Mouse (Mus musculus) limb, embryonic 15.5 days (tissue): ENCODE measurements around the gene Runx2. TPM values are rescaled to one million over a fixed set of nuclear protein-coding genes. Genes with fewer than 3 reads are reported as not detected.

Experiments
- ATAC-seq: fragments of 200-750 bp; cut with Nextera tagmentation; 2 replicates; pipeline ENCODE4 v1.8.0; 2017; ENCODE audit warnings: low read depth, moderate TSS enrichment; ENCODE audit not compliant: insufficient number of reproducible peaks, low FRiP score, low TSS enrichment
- H3K27ac ChIP-seq: fragments of 300-500 bp; sonication (generic); 2 replicates; pipeline ENCODE4 v1.5.1; 2015; ENCODE audit warnings: moderate library complexity, mild to moderate bottlenecking, inconsistent platforms
- H3K27me3 ChIP-seq: fragments of 300-500 bp; sonication (generic); 2 replicates; pipeline ENCODE4 v1.6.1; 2015; ENCODE audit warnings: inconsistent platforms
- H3K36me3 ChIP-seq: fragments of 300-500 bp; sonication (generic); 2 replicates; pipeline ENCODE4 v1.6.1; 2015; ENCODE audit warnings: inconsistent platforms
- H3K4me1 ChIP-seq: fragments of 300-500 bp; sonication (generic); 2 replicates; pipeline ENCODE4 v1.6.1; 2015; ENCODE audit warnings: inconsistent platforms
- H3K4me2 ChIP-seq: fragments of 300-500 bp; sonication (generic); 2 replicates; pipeline ENCODE4 v1.6.1; 2015; ENCODE audit warnings: mild to moderate bottlenecking, inconsistent platforms
- H3K4me3 ChIP-seq: fragments of 300-500 bp; sonication (generic); 2 replicates; pipeline ENCODE4 v1.5.1; 2015; ENCODE audit warnings: mild to moderate bottlenecking, inconsistent platforms
- H3K9ac ChIP-seq: fragments of 300-500 bp; sonication (generic); 2 replicates; pipeline ENCODE4 v1.6.1; 2015; ENCODE audit warnings: inconsistent platforms
- H3K9me3 ChIP-seq: fragments of 300-500 bp; sonication (generic); 2 replicates; pipeline ENCODE4 v1.6.1; 2016; ENCODE audit warnings: inconsistent platforms
- WGBS: fragments of 180-500 bp; shearing (Covaris S2); methylation state at CpG from one replicate; pipeline ENCODE4 v1.1.7; 2015; 5-methylcytosine and 5-hydroxymethylcytosine counted together
- polyA plus RNA-seq: library from polyadenylated mRNA; unstranded; fragments of >200 nt; fragmentation: Nextera tagmentation; extraction: Ambion mirVana; gene quantifications from 2 replicates; pipeline ENCODE4 v1.2.1, GENCODE M21; 2015

The Runx2 gene
- polyA plus RNA-seq = 13.1 and 17.7 TPM in 2 replicates

DNA sequence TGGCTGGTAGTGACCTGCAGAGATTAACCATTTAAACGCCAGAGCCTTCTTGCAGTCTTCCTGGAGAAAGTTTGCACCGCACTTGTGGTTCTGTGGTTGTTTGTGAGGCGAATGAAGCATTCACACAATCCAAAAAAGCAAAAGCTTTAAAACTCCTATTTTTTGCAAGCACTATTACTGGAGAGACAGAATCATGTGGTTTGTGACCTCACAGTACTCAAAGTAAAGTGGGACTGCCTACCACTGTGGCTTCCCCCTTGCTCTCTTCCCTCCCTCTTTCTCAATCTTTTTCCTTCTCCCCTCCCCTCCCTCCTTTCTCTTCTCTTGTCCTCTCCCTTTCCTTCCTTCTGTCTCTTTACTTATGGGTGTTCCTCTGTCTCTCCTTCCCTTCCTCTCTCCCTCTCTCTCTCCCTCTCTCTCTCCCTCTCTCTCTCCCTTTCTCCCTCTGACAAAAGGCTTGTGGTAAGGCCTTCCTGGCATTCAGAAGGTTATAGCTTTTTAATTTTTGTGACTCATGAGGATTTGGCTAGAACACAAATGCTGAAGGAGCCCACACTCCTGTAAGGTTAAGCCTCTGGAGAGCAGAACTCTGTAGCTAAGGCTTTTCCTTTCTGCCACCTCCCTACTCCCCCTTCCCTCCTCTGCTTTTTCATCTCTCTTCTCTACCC lies at the start of gene Runx2:
Runx2 (minus strand) TSS at position 290 of the 668 bp plus-strand sequence.
- WGBS = 47% methylated on average over 3 of the region's 3 CpGs
- Histone ChIP-seq H3K4me2 (peak within 1 kb of the TSS; percentile 3; the same call in 1 of the 2 replicates), H3K4me1 (no peaks in the 10 kb centered on the region), H3K9ac (no peak within 1 kb of the TSS), H3K36me3 (no peaks in the 10 kb centered on the region), H3K9me3 (no peaks in the 10 kb centered on the region), H3K4me3 (peak within 1 kb of the TSS; percentile 23), H3K27me3 (no peaks in the 10 kb centered on the region), H3K27ac (no peak within 1 kb of the TSS; the same call in 1 of the 2 replicates)
- 0 out of 2 replicates have a peak, but pooled peaks have one; percentile 30 for ATAC-seq

- H3K9ac ChIP-seq = no peak overlapping the region
These were observed 48.6 kb upstream of the Runx2 start for GRCm38 (mm10) chr17:44863165-44863564.

DNA sequence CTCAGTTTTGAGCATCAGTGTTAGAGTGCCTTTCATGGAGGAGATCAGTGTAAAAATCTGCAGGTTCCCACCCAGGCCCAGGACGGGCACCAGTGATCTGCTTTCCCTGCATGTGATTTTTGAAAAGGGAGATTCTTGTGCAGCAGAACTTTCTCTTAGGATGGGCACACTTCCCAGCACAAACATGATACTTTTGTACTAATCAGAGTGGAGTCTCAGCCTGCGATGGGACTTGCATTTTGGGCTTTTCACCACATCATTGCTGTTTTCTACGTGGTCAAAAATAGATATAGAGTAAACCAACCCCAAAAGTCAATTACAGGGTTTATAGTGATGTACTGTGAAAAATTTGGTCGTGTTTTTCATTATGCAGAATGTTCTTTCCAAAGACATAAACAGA lies 27.6 kb upstream of the Runx2 start:
- H3K27me3 ChIP-seq = no peaks in the 10 kb centered on the region
- H3K4me1 ChIP-seq = no peaks in the 10 kb centered on the region
- H3K36me3 ChIP-seq = no peaks in the 10 kb centered on the region
- ATAC-seq = no peak
- no peak overlapping the region for H3K27ac ChIP-seq
- H3K9me3 ChIP-seq = no peaks in the 10 kb centered on the region
- no peak overlapping the region for H3K4me3 ChIP-seq
- no peak overlapping the region for H3K4me2 ChIP-seq
- no peak overlapping the region for H3K9ac ChIP-seq
- WGBS = 39% methylated on average over 4 of the region's 4 CpGs

More at GRCm38 (mm10) chr17:44863165-44863564, 48.6 kb upstream of the Runx2 start:
- Histone ChIP-seq H3K4me2 (no peak overlapping the region), H3K9me3 (no peaks in the 10 kb centered on the region), H3K27me3 (no peaks in the 10 kb centered on the region), H3K27ac (no peak overlapping the region), H3K4me1 (0 out of 2 replicates have a peak, but pooled peaks cover 3% of the 10 kb centered on the region), H3K4me3 (no peak overlapping the region), H3K36me3 (no peaks in the 10 kb centered on the region)
- ATAC-seq = no peak
- WGBS = 84% methylated on average over 6 of the region's 6 CpGs

- Histone ChIP-seq H3K36me3 (no peaks in the 10 kb centered on the region), H3K4me2 (no peak overlapping the region), H3K27ac (no peak overlapping the region), H3K27me3 (no peaks in the 10 kb centered on the region), H3K4me3 (no peak overlapping the region), H3K9ac (no peak overlapping the region), H3K9me3 (no peaks in the 10 kb centered on the region), H3K4me1 (no peaks in the 10 kb centered on the region)
- WGBS = 58% methylated on average over 1 of the region's 1 CpGs
- no peak for ATAC-seq
These were observed 16.6 kb upstream of the Runx2 start for GRCm38 (mm10) chr17:44831201-44831600.

GRCm38 (mm10) chr17:44829587-44829986 lies 15.0 kb upstream of the Runx2 start:
- Histone ChIP-seq H3K27ac (no peak overlapping the region), H3K27me3 (no peaks in the 10 kb centered on the region), H3K4me2 (no peak overlapping the region), H3K9me3 (no peaks in the 10 kb centered on the region), H3K9ac (no peak overlapping the region), H3K4me1 (no peaks in the 10 kb centered on the region), H3K4me3 (no peak overlapping the region), H3K36me3 (no peaks in the 10 kb centered on the region)
- 85% methylated on average over 3 of the region's 3 CpGs for WGBS
- no peak for ATAC-seq

DNA sequence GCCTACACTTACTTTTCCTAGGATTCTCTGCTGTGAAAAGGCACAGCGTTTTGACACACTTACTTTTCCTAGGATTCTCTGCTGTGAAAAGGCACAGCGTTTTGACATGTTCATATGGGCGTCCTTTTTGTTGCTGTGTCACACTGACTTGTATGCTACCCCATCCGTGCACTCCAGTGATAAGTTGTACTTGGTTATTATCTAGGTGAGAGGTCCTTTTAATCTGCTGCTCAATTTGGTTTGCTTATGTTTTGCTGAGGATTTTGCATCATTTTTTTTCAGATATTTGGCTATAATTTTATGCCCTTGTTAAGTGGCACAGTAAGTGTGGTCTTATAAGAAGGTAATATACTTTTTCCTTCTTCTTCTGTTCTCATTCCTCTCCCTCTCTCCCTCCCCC lies 13.4 kb upstream of the Runx2 start:
- Histone ChIP-seq H3K27ac (no peak overlapping the region), H3K4me3 (no peak overlapping the region), H3K4me2 (no peak overlapping the region), H3K4me1 (no peaks in the 10 kb centered on the region), H3K36me3 (no peaks in the 10 kb centered on the region), H3K9ac (no peak overlapping the region), H3K9me3 (no peaks in the 10 kb centered on the region), H3K27me3 (no peaks in the 10 kb centered on the region)
- 85% methylated on average over 4 of the region's 4 CpGs for WGBS
- no peak for ATAC-seq

DNA sequence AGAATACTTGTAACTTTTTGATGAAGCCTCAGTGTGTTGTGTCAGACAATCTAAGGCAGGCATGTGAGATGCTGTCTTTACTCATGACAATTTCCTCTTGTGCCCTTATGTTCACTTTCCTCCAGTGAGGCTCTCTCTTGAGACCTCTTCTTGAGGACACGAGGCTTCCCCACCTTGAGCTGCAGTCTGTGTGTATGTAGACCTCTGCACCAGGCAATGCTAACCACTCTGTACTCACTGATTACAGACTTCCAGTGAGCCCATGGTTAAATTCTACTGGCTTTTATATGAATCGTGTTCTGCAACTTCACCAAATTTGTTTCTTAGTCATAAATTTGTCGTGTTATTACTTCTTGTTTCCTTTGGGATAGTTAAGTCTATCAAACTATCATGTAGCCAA lies 12.5 kb upstream of the Runx2 start:
- no peaks in the 10 kb centered on the region for H3K36me3 ChIP-seq
- 60% methylated on average over 3 of the region's 3 CpGs for WGBS
- no peaks in the 10 kb centered on the region for H3K9me3 ChIP-seq
- no peak overlapping the region for H3K27ac ChIP-seq
- no peaks in the 10 kb centered on the region for H3K27me3 ChIP-seq
- ATAC-seq = no peak
- H3K4me2 ChIP-seq = no peak overlapping the region
- no peak overlapping the region for H3K4me3 ChIP-seq
- H3K9ac ChIP-seq = no peak overlapping the region
- no peaks in the 10 kb centered on the region for H3K4me1 ChIP-seq

- H3K4me1 ChIP-seq = no peaks in the 10 kb centered on the region
- 88% methylated on average over 5 of the region's 5 CpGs for WGBS
- no peaks in the 10 kb centered on the region for H3K9me3 ChIP-seq
- no peak overlapping the region for H3K27ac ChIP-seq
- H3K9ac ChIP-seq = no peak overlapping the region
- no peak overlapping the region for H3K4me3 ChIP-seq
- no peak overlapping the region for H3K4me2 ChIP-seq
- H3K36me3 ChIP-seq = no peaks in the 10 kb centered on the region
- H3K27me3 ChIP-seq = no peaks in the 10 kb centered on the region
- ATAC-seq = no peak
These were observed 7.3 kb upstream of the Runx2 start for GRCm38 (mm10) chr17:44821940-44822339.

DNA sequence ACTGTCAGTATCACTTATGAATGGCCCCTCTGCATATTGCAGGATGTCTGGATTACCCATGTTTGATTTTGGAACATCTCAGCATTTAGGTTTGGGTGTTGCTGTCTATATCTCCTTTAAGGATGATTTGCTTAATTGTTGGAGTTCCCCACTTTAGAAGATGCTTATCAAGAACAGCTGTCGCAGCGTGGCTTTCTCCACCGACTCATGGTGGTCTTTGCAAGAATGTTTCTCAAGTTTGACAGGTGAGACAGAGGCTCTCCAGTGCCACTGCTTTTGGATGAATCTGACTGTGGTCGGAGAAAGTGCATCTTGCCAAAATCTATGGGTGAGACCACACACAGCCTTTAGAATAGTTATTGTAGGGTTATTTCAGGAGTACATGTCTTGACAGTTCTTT lies 5.2 kb upstream of the Runx2 start:
- no peak overlapping the region for H3K27ac ChIP-seq
- 49% methylated on average over 4 of the region's 4 CpGs for WGBS
- H3K4me3 ChIP-seq = no peak overlapping the region
- no peak for ATAC-seq
- no peak overlapping the region for H3K4me2 ChIP-seq
- no peak overlapping the region for H3K9ac ChIP-seq
- H3K9me3 ChIP-seq = no peaks in the 10 kb centered on the region
- no peaks in the 10 kb centered on the region for H3K27me3 ChIP-seq
- H3K36me3 ChIP-seq = no peaks in the 10 kb centered on the region
- H3K4me1 ChIP-seq = no peaks in the 10 kb centered on the region

DNA sequence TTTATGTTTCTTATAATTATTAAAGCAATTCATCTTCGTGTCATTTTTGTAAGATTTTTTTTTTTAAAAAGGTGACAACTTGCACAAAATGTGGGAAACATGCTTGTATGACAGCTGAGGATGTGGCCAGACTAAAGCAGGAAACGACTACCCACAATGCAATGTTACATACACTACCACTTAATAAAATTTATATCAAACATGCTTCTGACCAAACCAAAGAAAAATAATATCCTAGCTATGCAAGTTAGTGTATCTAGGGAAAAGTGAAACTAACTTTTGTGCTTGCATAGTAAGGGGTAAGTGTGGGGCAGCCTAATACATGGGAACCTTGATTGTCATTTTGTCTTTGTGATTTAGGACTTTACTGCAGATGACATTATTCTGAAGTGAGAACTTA lies 4.2 kb upstream of the Runx2 start:
- ATAC-seq = no peak
- H3K4me2 ChIP-seq = no peak overlapping the region
- no peak overlapping the region for H3K9ac ChIP-seq
- no peaks in the 10 kb centered on the region for H3K9me3 ChIP-seq
- WGBS = 78% methylated on average over 2 of the region's 2 CpGs
- no peaks in the 10 kb centered on the region for H3K36me3 ChIP-seq
- no peak overlapping the region for H3K27ac ChIP-seq
- H3K4me1 ChIP-seq = no peaks in the 10 kb centered on the region
- H3K27me3 ChIP-seq = no peaks in the 10 kb centered on the region
- no peak overlapping the region for H3K4me3 ChIP-seq

- WGBS = 84% methylated on average over 1 of the region's 1 CpGs
- H3K4me2 ChIP-seq = no peak overlapping the region
These were observed 7.6 kb downstream of the Runx2 start for GRCm38 (mm10) chr17:44807031-44807430.

DNA sequence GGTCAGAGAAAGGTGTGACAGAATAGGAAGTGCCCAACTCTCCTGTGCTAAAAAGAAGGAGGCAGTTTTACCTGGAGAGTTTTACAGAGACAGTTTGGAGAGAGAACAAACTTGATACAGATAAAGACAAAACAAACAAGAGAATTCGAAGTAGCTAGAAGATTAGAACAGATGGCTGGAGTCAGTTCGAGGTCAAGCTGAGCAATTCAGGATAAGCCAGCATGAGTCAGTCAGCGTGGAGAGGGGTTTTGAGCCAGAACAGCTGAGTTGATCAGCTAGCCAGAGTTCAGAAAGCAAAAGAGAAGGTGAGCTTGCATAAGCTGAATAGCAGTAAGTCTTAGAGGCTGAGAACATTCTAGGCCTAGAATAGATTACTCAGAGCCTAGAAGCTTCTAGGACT lies 17.3 kb downstream of the Runx2 start:
- 69% methylated on average over 3 of the region's 3 CpGs for WGBS
- Histone ChIP-seq H3K9me3 (no peaks in the 10 kb centered on the region), H3K36me3 (no peaks in the 10 kb centered on the region), H3K4me1 (no peaks in the 10 kb centered on the region), H3K27me3 (no peaks in the 10 kb centered on the region), H3K9ac (no peak overlapping the region), H3K4me3 (no peak overlapping the region), H3K27ac (no peak overlapping the region), H3K4me2 (no peak overlapping the region)
- no peak for ATAC-seq

More at GRCm38 (mm10) chr17:44807031-44807430, 7.6 kb downstream of the Runx2 start:
- Histone ChIP-seq H3K4me3 (no peak overlapping the region), H3K36me3 (no peaks in the 10 kb centered on the region), H3K27ac (no peak overlapping the region), H3K9me3 (no peaks in the 10 kb centered on the region), H3K4me1 (peaks cover 4% of the 10 kb centered on the region; the same call in 1 of the 2 replicates), H3K9ac (no peak overlapping the region), H3K27me3 (no peaks in the 10 kb centered on the region)
- no peak for ATAC-seq
